Mouse (Mus musculus): Measurements from ENCODE around the gene Ago4.
"Not testable (repeated sequence)": the region's sequence is repeated elsewhere in the genome, so short reads cannot be mapped to it uniquely, and the experiment has no call there.

The Ago4 gene

DNA sequence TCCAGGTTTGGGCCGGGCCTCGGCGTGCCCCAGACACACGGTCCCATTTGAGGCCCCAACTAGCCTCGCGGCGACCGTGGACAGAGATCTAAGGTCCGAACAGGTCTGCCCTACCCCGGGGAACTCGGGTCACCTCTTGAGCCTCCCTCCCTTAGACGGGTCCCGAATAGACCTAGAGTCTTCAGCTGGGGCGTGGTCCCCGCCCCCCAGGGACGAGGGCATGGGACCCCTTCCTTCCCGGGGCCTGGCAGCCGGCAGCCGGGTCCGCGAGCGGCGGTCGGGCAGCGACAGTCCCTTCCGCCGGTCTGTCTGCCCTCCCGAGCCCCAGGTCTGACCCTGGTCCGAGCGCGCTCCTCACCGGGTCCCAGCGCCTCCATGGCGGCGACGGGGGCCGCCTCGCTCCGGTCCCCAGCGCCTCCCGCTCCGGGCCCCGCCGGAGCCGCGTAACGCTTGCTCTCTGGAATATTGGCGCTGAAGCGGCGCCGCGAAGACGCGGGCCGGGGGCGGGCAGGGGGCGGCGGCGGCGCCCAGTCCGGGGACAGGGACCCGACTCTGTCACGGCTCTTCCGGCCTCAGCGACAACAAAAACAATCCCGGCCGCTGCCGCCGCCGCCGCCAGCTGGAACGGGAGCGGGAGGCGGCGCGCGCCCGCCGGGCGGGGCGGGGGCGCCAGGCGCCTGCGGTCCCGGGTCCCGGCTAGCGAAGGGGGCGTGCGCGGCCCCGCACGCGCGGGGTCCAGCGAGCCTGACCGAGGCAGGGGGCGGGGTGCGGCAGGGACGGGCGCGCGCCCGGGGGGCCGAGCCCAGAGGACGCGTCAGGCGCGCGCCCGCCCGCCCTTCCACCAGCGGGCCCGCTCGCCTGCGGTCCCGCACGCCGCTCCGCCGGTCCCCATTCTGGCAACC, at the start of gene Ago4:
Gene Ago4, minus strand, starts transcription at position 646 of the 902 bp plus-strand sequence.
- DNase-seq (ENCODE audit: low read depth, low spot score): no peak

DNA sequence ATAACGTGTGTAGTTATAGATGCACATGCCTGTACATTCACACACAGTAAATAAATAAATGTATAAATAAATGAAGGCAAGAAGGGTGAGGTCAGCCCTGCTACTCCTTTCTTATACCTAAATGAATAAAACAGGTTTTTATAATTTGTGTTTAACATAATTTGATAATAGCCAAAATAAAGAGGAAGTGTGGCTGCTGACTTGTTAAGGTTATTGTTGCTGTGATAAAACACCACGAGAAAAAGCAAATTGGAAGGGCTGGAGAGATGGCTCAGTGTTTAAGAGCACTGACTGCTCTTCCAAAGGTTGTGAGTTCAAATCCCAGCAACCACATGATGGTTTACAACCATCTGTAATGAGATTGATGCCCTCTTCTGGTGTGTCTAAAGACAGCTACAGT, 45.8 kb upstream of the Ago4 start:
- DNase-seq (ENCODE audit: low read depth, low spot score): no peak

DNA sequence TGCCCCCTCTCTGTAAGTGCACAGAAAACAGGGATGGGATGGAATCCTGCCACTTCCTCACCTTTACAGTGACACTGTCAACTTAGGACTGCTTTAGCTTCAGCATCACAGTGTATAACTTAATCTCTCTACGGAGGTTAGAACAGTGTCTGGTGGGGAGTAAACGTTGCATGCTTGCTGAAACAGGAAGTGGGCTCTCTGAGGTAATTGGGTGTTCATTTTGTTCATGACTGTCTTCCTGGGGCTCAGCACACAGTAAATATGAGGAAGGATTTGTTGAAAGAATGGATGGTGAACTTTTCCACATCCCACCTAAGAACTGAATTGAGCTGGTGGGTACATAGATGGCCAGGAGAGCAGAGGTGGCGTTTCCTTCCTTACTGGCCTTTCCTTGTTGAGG, 44.6 kb upstream of the Ago4 start:
- no peak for DNase-seq (ENCODE audit: low read depth, low spot score)

DNA sequence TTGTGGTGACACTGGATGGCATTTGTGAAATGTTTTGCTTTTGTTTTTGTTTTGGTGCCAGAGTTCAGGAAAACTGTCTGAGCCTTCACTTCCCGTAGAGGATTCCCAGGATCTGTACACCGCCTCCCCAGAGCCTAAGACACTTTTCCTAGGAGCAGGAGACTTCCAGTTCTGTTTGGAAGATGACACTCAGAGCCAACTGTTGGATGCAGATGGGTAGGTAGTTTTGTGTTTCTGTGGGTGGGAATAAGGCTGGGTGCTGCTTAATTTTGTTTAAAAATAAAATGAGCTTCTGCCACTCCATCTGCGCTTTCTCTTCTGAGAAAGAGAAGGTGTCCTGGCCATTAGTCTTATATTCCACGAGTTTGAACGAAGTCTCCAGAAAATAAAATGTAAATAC, 43.0 kb upstream of the Ago4 start:
- no peak for DNase-seq (ENCODE audit: low read depth, low spot score)

DNA sequence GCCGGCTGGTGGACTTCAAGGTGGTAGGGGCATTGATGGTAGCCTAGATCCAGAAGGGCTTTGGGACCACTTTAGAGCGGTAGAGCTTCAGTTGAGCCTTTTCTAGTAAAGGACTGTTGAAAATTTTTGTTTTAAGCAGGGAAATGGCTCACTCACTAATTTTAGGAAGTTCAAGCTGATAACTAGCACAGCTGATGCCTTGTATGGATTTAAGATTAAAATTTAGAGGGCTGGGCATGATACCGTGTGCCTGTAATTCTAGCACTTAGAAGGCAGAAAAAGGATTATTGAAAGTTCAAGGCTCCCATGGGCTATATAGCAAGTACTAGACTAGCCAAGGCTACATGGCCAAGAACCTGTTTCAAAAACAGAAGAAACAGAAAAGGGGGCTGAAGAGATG, 36.5 kb upstream of the Ago4 start:
- no peak for DNase-seq (ENCODE audit: low read depth, low spot score)

DNA sequence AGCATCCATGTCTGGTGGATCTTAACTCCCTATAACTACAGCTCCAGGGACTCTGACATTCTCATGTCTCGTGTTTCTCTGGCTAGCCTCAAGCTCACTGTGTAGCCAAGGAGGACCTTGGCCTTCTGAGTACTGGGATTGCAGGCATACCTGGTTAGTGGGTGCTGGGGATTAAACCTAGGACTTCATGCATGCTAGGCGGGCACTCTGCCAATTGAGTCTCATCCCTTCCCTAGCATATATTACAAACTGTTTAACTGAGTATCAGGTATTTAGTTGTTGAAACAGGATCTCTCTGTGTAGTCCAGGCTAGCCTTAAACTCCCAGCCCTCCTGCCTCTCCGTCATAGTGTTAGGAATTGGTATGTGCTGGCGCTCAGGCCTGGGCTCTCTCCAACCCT, 34.0 kb upstream of the Ago4 start:
- DNase-seq (ENCODE audit: low read depth, low spot score): no peak

DNA sequence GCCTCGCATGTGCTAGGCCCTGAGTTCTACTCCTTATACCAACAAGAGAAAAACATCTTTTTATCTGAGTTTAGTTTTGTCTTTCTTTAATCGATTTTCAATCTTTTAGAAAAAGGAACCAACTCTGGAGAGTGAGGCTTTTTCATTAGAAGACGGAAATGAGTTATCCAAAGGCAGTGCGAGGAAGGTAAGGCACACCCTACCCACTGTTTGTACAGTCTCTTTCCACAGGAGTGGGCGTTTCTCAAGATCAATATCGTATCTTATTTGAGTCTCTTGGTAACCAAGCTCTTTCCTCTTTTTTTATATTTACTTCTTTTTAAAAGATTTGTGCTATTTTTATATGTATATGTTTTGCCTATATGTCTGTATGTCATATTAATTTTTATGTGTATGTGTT, 30.5 kb upstream of the Ago4 start:
- DNase-seq (ENCODE audit: low read depth, low spot score): no peak

DNA sequence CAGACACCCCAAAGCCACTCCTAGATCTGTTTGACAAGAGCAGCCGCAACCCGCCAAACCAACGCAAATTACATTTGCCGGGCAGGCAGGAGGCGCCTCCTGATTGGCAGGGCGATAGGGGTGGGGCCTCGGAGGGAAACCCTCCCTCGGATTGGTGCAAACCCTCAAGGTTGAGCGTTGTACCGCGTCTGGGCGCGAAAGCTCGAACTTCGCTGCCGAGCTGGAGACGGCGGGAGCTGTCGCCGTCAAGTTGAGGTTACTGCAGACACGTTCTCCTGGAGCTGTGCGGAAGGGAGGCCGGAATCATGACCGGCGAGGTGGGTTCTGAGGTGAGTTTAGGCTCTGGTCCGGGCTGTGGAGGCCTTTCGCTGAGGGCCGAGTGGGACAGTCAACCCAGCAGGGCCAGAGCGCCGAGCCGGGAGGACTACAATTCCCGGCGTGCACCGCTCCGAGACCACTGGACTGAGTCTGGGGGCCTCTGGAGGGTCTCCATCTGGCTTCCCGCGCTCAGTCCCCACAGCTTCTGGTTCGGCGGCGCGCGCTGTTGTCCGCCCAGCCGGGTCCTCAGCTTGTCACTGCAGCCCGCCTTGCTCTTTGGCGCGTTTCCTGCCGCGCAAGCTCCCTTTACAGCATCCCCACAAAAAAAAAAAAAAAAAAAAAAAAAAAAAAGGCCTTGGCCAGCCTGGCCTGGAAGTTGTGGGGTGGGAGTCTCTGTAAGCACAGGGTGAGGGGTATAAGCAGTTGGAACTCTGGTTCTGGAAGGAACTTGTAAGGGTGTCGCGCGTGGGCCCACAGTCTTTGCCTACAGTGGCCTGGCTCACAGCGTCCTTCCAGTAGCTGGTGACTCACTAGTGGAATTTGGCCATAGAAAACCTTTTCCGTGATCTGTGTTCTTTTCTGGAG, 23.8 kb upstream of the Ago4 start, which contains the start of gene Clspn:
Gene Clspn, plus strand, starts transcription at position 127 of the 903 bp plus-strand sequence.
- peak; percentile 61 for DNase-seq (ENCODE audit: low read depth, low spot score)

DNA sequence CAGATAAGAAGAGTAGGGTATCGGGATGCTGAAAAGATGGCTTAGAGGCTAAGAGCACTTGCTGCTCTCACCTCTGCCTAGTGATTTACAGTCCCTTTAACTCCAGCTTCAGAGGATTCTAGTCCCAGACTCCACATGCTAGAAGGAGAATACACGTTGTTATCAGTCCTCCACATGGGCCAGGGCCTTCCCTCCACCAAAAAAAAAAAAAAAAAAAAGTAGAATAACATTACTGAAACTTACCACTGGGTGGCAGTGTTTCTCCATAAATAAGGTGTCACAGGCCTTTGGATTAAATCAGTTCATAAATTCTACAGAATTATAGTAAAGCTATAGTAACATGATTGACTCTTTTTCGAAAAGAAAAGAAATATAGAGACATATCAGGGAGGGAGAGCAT, 21.2 kb upstream of the Ago4 start:
- no peak for DNase-seq (ENCODE audit: low read depth, low spot score)

DNA sequence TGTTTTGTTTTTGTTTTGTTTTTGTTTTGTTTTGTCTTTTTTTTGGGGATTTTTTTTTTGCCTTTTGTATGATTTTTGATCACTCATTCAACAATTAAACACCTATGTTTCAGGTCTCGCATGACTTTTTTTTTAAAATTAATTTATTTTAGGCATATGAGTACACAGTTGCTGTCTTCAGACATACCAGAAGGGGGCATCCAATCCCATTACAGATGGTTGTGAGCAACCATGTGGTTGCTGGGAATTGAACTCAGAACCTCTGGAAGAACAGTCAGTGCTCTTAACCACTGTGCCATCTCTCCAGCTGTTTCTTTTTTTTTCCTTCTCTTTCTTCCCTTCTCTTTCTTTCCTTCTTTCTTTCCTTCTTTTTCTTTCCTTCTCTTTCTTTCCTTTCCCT, 20.4 kb upstream of the Ago4 start:
- no peak for DNase-seq (ENCODE audit: low read depth, low spot score)

DNA sequence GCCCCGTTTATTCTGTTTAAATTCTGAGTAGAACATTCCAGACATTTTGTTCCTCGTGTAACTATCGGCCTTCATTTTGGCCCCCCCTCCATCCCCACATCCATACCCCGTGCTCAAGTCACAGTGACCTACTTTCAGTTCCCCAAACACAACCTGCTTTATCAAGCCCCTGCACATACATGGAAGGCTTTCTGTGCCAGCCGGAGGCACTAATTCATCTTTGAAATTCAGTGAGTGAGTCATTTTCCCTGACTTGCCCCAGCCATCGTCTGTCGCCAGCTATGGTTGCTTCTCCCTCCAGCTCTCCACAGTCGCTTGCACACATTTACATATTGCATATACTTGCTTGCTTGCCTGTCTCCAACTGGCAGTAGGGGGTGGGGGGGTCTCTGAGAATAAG, 19.8 kb upstream of the Ago4 start:
- DNase-seq (ENCODE audit: low read depth, low spot score): no peak

DNA sequence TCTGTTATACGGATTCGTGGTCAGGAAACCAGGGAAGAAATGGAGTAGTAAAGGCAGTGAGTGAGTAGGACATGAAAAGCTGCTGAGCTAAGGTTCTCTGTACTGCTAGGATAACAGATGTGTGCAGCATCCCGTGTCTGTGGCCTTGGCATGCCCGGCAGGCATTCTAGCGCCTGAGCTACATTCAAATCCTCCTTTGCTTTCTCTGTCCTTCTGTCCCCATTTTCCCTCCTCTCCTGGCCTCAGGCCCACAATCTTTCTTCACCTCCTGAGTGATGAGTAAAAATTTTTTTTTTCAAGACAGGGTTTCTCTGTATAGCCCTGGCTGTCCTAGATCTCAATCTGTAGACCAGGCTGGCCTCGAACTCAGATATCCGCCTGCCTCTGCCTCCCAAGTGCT, 18.9 kb upstream of the Ago4 start:
- no peak for DNase-seq (ENCODE audit: low read depth, low spot score)

DNA sequence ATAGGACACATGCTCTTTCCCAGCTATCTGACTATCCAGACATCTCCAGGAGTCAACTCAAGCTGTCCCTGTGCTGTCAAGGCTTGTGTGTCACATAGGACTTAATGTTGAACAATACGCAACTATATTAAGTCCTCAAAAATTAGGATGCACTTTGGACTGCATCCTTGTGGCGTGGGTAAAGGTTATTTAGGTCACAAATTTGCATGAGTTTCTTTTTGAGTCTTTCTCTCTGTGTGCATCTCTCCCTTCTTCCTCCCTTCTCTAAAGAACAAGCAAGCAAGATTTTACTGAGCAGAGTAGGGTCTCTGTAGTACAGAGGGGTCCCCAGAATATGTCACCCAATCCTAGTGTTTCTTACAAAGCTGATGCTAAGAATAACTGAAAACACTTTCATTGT, 12.9 kb upstream of the Ago4 start:
- DNase-seq (ENCODE audit: low read depth, low spot score): no peak

DNA sequence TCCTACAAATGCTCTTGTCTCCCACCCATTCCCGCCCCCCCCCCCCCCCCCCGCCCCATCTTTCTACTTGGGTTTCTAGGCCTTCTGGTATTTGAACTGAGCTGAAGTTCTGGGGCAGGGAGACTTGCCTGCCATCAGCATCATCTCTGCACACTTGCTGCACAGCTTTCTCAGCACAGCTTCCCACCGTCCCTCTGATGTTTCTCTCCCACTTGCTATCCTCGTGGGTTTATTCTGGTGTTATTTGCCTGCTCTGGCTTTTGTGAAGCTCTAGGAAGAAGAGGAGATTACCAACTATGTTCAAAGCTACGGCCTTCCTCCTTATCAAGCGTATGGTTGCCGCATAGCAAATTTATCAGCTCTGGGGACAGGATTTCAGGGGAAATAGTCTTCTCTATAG, 12.4 kb upstream of the Ago4 start:
- no peak for DNase-seq (ENCODE audit: low read depth, low spot score)

DNA sequence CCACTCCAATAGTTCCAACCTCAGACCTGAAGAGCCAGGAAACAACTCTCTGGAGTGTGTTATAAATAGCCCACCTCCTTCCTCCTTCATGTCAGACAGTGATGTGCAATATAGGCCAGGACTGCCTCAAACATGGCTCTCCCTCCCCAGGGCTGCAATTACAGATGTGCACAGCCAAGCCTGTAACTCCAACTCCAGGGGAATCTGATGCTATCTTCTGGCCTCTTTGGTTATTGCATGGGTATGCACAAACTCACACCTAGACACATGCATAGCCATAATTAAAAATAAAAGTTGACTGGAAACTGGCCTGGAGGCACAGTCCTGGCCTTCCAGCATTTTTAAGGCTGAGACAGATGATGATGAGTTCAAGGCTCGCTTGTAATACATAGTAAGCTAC, 11.7 kb upstream of the Ago4 start:
- no peak for DNase-seq (ENCODE audit: low read depth, low spot score)

DNA sequence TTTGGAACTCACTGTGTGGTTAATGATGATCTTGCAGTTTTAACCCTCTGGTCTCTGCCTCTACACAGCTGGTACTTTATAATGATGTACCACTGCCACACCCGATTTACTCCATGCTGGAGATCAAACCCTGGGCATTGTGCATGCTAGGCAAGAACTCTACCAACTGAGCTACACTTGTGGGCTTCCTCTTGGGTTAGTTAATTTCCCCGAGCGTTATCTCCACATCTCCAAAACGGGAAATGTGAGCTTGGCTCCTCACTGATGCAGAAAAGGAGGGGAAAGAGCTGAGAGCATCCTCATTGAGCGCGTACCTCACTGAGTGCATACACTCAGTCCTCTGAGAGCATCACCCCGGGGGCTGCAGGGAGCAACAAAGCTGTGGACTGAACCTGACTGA, 9.6 kb upstream of the Ago4 start:
- DNase-seq (ENCODE audit: low read depth, low spot score): no peak

DNA sequence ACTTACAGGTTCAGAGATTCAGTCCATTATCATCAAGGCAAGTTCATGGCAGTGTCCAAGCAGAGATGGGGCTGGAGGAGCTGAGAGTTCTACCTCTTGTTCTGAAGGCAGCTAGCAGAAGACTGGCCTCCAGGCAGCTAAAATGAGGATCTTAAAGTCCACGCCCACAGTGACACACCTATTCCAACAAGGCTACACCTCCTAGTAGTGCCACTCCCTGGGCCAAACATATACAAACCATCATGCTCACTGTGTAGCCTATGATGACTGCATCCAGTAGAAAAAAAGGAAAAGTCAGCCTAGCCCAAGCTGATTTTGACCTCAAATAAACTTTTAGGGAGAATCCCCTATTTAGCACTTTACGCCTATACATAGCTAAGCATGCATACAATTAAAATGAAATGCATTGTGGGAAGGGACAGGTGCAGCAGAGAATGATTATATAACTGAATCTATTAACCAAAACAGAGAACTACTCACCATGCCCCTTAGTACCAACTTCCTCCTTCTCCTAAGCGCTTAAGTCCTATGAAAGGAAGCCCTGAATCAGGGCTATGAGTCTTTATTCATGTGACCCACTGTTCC, 7.3 kb upstream of the Ago4 start:
- no peak for DNase-seq (ENCODE audit: low read depth, low spot score)

DNA sequence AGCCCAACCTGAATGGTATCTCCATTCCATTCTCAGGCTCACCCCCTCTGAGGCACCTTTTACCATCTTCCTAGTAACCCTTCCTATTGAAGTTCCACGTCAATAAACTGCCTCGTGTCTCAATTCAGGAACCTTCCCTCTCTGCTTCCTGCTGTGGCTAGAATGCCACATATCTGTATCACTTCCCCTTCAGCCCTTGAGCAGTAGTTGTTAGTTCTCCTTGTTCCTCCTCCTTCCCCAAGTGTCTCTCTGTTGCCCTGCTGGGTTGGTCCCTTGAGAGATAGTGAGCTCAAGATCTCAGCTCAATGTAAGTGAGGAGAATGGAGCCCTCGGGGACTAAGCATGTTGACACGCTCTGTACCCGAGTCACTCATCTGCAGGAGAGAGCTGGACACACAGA, 3.6 kb upstream of the Ago4 start:
- peak; percentile 36 for DNase-seq (ENCODE audit: low read depth, low spot score)

DNA sequence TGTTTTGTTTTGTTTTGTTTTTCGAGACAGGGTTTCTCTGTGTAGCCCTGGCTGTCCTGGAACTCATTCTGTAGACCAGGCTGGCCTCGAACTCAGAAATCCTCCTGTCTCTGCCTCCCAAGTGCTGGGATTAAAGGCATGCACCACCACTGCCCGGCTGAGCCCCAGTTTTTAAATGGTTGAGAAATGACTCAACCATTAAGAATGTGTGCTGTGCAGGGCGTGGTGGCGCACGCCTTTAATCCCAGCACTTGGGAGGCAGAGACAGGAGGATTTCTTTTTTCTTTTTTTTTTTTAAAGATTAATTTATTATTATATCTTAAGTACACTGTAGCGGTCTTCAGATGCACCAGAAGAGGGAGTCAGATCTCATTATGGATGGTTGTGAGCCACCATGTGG, 2.4 kb upstream of the Ago4 start:
- not testable (repeated sequence) for DNase-seq (ENCODE audit: low read depth, low spot score)

DNA sequence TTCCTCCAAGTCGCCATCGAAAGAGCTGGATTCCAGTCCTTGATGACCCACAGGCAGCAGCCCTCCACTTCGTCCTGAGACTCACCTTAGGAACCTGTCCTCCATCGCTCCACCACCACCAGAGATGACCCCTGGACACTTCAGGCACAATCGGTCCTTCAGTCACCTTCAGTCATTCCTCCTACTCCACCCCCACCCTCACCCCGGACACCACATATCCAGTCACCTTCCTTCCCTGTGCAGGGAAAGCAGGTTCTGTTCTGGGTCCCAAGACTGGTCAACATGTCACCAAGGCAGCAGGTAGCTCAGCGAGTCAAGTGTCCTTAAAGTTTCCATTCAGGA, 428 bp upstream of the Ago4 start:
- DNase-seq (ENCODE audit: low read depth, low spot score): no peak

DNA sequence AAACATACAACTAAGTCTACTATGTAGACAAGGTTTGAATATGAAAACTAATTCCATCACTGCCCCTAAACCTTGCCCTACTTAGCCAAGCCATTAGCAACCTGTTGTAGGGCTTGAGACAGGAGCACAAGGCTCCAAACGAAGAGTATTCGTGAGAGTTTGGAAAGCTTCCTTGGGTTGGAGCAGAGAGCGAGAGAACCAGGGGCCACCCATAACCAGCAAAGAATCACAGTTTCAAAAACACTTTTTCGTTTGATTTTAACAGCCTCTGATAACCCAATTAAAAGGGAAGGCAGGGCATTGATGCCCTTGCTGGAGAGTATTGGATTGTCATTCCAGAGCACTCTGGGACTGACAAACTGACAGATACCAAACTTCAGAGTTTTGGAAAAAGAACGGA, 980 bp downstream of the Ago4 start:
- no peak for DNase-seq (ENCODE audit: low read depth, low spot score)

DNA sequence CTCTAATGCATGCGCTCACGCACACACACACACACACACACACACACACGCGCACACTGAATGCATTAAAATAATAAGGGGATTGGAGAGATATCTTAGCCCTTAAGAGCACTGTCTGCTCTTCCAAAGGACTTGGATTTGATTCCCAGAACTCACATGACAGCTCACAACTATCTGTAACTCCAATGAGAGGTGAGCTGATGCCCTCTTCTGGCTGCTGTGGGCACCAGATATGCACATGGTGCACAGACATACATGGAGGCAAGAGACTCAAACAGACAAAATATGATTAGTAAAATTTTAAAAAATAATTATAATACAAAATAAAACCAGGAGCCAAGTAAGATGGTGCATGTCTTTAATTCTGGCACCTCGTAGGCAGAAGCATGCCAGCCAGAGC, 6.4 kb downstream of the Ago4 start:
- DNase-seq (ENCODE audit: low read depth, low spot score): no peak
